Mouse (Mus musculus): Measurements from ENCODE around the gene Thsd4.

DNA sequence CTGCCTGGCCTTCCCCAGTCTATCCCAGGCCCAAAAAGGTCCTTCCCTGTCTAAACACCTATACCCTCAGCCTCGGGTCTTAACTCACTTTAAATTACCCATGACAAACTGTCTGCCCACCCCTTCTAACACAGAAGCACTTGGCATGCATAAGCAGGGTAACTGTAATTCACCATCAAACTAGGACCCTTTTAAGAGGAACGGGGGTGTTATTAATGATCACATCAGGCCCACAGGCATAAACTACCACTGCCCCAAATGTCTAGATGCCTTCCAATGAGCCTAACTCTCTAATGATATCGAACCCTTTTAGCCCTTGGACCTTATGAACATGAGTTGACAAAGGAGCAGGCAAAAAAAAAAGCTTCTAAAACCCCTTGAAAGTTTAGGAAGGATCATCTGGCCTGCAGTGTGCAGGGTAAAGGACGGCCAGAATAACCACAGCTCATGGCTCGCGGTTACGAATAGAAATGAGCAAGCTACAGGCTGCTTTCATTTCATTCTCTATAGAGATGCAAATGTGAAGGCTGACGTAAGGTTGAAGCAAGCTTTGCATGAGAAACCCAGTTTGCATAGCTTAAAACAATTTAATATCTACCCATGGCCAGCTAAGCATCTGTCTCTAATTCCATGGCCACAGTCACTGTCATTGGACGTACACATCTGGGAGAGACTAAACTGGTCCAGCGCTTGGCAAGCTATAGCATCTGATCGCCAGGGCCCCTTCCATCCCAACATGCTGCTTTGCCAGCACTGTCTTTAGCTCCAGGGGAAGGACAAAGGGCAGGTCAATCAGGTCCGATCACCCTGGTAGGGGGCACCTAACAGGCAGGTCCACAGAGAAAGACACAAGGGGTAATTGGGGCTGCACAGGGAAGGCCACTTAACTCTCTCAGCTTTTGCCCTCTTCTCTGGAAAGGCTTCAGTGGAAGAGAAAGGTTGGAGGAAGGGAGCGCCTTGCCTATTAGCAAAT, 61.5 kb downstream of the Thsd4 start:
- TF ChIP-seq POLR2A (IDR thresholded peaks at IDR 0.05; ENCODE audit: insufficient read depth, low read length): no peak
- TF ChIP-seq CTCF (IDR thresholded peaks at IDR 0.05; ENCODE audit: low read depth, low read length): no peak
